Mouse (Mus musculus) forelimb bud, embryonic 11.5 days (tissue): ENCODE results near the gene Zfr2.
A peak's percentile ranks its signal among the peaks of the same experiment; 100 is the strongest.

Experiments used
- DNase-seq: peaks from one replicate; pipeline ENCODE4 v3.0.0-alpha.2; 2012; ENCODE audit warnings: low read depth, low spot score

Gene Zfr2

DNA sequence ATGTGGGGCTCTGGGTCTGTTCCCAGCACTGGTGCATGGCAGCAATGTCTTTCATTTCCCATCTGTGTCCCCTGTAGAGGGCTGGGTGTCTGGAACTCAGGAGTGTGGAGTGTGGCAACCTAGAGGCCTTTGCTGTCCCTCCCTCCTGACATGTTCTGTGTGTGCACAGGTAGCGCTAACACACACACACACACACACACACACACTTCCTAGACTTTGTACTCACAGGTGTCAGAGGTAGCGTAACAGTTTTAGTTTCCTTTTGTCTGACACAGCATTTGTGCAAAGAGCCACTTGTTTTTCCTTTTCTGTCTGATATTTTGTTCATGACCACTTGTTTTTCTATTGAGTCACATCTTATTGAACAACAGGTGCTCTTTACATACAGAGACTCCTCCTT, 14.8 kb downstream of the Zfr2 start:
- no peak for DNase-seq

DNA sequence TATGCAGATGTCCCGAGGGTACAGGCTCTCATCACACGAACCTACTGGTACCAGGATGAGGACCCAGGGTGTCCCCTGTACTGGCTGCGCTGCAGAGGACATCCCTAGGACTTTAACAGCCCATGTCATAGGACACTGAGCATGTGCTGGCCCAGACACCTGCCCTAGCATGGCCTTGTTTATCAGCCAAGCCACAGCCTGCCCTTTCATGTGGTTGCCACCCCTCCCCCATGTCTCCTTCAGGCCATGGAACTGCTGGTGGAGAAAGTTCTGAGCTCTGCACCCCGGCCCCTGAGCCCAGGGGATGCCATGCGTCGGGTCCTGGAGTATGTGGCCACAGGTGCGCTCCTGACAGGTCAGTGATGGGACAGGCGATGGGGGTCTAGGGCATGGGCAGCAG, 16.5 kb downstream of the Zfr2 start:
- DNase-seq = no peak

DNA sequence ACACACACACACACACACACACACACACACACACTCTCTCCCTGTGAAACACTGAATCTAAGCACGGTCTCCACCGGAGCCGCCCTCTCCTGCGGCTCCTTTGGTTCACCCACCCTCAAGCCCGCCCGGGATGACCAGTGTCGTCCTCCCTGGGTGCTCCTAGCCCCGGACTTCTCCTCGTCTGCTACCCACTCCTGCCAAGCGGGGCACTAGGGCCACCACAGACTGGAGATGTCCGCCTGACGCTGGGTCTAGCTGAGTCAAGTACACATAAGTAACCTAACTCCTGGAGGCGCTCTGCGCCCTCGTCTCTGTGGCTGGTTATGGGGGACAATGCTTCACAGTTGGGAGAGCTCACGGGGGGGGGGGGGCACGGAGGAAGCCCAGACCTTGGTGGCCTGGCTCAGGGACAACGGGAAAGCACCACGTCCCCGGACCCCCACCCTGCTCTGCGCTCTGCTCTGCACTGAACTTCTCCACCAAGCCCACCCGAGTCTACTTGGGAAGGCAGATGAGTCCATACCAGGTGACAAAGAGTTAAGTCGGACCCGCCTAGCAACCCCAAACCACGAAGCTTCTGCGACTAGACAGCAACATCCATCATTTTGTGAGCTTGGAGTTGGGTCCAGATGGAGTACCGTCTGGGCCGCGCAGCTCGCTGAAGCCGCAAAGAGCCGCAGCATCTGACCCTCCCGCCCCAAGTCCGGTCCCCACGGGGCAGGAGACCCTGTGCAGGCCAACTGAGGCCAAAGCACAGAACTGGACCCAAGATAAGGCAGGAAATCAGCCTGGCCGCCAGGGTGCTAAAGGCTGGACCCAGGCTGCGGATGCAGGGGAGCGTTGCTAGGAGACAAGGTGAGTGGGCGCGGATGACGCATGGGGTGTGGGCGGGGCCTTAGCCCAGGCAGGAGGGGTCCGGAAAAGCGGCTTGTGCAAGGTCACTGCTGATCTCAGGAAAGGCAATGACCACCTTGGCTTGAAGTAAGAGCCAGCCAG, 19.8 kb downstream of the Zfr2 start, which contains the start of gene Matk:
TSS of gene Matk (plus strand) at position 512 of the 996 bp plus-strand sequence.
- DNase-seq = peak; percentile 64

DNA sequence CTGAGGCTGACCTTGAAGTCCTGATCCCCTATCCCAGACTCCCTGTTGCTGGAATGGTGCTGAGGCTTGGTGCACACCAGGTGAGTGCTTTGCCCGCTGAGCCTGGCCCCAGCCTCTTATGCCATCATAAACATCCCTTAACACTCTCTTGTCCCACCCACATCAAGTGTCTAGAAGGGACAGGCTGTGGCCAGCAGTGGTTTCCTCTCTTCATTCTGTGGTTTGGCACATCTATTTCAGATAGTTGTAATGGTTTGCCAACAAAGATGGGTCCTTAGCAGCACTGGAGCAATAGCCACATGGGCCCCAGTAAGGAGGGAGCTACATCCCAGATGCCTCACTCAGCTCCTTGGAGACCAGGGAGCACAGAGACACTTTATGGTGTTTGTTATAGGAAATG, 21.9 kb downstream of the Zfr2 start:
- no peak for DNase-seq

DNA sequence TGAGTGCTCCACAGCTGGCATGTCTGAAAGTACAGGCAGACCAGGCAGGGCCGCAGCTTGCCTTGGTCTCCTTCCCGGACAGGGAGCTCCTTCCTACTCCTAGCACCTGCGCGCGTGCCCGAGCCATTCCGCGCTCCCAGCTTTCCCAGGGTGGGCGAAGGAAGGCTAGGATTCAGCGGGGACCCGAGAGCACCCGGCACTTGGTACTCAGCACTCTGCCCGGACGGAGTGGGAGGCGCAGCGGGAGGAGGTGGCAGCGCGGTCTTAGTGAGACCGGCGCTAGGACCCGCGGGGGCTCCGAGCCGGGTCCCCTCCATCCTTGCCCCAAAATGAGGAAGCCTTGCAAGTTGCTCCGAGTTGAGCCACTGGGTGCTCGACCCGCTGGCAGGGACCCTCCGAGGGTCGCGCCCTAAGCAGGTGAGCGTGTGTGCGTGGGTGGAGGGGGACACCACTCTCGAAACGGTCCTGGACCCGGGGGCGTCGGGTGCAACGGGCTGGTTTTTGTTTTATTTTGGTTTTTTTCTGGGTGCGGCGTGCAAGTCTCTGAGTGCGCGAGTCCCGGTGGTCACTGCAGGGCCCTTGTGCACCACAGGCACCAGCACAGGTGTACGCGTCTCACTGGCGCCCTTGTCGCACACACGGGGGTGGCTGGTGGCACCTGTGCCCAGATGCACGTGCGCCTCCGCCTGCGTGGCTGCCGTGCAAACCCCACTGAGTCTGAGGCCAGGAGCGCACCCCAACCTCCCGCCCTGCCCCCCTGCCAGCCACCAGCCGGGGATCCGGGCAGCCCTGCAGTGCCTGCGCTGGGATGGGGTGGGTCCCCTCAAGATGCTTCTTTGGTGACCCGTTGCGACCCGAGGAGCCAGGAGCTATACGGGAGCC, 24.4 kb downstream of the Zfr2 start:
- no peak for DNase-seq

DNA sequence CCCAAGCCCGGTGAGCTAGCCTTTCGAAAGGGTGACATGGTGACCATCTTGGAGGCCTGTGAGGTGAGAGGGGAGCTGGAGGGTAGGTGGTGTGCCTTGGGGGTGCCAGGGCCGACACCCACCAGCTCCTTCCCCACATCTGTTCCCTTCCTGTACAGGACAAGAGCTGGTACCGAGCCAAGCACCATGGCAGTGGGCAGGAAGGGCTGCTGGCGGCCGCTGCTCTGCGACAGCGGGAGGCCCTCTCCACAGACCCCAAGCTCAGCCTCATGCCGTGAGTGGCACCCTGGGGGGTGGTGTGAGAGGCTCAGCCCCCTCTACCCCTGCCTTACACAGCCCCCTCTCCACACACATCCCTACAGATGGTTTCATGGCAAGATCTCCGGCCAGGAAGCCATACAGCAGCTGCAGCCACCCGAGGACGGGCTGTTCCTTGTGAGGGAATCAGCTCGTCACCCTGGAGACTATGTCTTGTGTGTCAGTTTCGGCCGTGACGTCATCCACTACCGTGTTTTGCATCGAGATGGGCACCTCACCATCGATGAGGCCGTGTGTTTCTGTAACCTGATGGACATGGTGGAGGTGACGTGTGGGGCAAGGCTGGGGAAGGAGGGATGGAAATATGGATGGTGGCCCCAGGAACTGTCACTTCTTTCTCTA, 26.4 kb downstream of the Zfr2 start:
- DNase-seq = no peak

DNA sequence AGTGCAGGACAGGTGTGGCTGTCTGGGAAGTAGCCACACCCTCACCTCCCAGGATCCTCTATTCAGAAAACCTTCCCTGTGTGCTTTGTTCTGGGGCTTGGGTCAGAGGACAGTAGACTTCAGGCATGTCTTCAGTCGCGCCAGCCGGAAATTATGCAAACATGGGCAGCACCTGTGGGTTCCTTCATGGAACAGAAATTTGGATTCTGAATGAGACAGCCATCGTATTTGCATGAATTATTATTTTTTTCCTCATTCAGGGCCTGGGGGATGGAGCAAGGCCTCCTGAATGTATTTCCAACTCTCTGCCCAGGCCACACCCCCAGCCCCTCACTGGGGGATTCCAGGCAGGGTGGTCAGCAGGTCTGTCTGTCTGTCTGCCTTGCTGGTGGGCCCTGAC, 28.1 kb downstream of the Zfr2 start:
- DNase-seq = no peak

DNA sequence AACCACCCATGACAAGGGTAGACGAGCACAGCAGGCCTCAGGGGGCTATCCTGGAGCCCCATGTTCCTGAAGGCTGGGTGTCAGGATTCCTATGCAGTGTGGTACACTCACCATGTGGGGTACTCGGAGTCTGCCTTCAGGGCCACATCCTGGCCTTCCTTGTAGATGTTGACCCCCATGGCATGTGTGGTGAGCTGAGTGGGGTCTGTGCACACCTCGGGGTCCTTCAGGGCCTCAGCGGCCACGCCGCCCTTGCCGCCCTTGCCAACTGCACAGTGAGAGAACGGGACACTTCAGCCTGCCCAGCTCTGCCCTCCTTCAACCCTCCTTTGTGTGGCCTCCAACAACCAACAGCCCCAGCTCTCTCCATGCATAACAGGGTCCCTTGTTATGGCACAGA, 32.6 kb downstream of the Zfr2 start:
- DNase-seq = no peak

DNA sequence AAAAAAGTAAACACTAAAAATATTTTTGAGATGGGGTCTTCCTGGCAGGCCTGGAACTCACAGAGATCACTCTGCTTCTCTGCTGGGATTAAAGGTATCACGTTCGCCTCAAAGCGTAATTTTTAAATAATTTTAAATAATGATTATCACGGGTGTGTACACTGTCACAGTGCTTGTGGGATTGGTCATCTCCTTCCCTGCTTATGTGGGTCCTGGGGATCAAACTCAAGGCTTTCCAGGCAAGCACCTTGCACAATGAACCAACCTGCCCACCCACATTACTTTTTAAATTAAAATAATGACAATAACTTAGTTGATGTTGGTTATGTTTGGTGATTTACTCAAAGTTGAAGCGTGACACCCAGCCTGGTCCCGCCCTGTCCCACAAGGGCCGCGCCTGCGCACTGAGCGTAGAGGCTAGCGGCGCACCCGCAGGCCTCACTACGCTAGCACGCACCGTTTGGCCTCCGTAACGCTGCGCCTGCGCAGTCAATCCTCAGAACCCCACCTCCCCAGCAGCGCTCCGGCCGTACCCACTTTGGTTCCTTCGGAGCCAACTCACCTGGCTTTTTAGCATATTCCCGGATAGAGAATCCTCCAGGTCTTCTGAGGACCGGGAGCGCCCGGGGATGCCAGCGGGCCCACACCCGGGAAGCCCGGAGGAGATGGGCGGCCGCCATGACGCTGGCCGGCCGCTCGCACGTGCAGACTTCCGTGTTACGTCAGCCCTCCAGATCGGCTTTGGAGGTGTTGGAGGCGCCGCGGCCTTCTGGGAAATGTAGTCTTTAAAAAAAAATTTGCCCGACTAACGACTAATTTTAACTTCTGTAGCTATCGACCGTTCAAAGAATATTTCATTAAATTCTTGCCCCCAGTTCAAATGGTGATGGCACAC, 33.5 kb downstream of the Zfr2 start, which contains the start of the genes Mrpl54 and Apba3:
TSS of gene Mrpl54 (minus strand) at position 724 of the 895 bp plus-strand sequence.
TSS of gene Apba3 (plus strand) at position 750 of the 895 bp plus-strand sequence.
- peak; percentile 94 for DNase-seq

DNA sequence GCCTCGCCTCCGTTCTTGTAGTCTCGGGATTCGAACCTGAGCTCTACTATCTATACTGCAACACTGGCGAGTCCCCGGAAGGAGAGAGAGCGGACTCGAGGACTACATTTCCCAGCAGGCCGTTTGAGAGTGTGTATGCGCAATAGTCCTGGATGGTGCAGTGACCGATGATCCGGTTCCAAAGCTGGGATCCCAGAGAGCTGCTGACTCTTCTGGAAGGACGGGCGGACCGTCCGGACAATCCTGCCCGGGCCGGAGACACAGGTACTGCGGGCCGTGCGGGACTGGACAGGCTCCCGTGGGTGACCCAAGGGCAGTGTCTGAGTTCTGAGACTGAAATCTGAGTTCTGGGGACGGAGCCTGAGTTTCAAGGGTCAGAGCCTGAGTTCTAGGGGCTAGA, 35.1 kb downstream of the Zfr2 start:
- peak; percentile 83 for DNase-seq

DNA sequence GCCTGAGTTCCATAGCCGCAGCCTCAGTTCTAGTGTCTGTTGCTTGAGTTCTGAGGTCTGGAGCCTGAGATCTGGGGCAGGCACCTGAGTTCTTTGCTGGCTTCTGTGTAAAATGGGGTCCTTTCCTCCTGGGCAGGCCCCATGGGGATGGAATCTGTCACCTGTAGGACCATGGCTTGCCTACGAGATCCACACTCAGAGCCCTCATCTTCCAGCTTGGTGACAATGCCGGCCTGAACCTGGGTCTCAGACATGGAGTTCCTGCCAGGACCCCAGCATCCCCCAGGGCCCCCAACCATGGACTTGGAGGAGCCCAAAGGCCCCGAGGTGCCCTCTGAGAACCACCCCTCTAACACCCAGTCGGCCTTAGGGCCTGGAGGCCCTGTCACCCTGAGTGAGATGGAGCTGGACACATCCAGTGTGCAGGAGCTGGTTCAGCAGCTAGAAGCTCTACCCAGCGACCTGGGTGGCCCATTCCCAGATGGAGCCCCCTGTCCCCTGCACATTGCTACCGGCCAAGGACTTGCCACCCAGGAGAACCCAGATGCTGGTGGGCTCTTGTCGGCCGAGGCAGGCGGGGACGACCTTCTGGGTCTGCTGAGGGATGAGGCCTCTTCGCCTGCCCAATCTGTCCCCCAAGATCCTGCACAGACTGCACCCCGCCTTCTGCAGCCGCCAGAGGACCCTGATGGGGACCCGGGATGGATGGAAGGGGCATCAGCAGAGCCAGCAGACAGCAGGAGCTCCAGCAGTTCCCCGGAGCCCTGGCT, 35.9 kb downstream of the Zfr2 start:
- DNase-seq = no peak

DNA sequence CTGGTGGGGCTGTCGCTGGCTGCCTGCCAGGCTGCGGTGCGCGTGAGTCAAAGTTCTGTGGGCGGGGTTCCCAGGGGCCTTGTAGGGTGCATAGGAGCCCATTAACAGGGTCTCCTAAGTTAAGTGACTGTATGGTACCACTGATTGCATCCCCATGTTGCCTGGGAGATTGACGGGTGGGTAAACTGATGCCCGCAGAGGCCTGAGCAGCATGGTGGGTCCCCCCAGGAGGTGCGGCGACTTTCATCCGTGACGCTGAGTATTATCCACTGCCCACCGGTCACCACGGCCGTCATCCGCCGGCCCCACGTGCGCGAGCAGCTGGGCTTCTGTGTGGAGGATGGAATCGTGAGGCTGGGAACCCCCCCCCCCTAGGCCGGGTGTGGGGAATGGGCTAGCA, 39.4 kb downstream of the Zfr2 start:
- no peak for DNase-seq

DNA sequence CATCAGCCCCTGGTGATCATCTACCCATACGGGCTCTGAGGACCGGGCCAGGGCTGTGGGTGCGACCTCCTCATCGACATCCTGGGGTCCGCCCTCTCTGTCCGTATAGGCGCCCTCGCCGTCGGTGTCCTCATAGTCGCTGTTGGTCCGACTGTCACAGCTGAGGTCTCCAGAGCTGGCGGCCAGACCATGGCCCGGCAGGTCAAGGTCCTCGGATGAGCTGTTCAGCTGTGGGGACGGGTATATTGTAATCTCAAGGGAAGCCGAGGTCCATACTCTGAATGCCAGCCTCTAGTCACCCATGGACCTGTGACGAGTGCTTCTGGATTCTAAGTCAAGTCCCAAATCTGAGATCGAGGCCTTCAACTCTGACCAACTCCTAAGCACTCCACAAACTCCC, 40.9 kb downstream of the Zfr2 start:
- no peak for DNase-seq

DNA sequence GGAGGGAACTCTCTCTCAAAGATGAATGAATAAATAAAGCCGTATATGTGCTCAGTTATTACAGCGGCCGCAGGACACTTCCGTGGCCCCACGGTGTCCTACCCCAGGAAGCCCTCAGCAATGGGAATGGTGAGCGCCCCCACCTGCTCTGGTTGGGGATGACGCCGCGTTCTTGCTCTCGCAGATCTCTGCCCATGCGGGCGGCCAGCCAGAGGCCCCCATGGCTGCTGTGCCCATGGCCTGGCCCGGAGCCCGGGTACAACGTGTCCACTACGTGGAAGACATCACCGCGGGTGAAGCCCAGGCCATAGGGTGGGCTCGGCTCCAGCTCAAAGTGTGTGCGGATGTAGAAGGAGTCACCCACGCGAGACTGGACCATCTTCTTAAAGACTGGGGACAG, 44.7 kb downstream of the Zfr2 start:
- no peak for DNase-seq

DNA sequence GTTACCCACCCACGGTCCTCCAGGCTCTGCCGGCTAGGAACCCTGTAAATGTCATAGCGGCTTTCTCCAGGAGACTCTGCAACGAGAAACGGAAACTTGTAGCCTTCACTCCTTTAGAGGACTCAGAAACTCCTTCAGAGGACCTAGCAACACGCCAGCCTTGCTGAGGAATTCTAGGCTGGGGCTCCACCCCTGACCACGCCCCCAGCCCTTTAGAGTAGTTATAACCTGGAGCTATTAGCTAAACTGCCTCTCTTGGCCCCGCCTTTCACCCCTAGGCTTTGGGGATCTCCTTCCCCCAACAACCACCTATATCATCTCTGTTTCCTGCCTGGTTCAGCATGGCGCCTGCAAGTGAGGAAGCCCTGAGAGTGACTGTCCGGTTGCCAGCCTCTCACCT, 46.5 kb downstream of the Zfr2 start:
- DNase-seq = no peak

DNA sequence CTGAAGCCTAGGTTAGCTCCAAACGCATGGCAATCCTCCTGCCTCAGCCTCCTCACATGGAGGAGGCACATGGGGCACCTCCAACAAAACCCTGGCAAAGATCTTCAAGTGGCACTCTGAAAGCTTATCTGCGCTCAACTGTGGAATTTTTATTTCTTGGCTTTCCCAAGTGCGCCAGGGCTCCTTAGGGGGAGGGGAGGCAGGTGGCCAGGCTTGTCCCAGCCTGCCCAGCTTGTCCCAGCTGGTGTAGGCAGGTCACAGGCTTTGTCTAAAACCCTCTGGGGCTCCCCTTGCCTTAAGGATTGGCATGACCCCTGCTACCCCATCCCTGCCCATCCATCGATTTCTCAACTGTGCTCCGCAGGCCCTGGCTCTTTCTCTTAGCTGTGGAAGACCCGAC, 51.2 kb downstream of the Zfr2 start:
- no peak for DNase-seq

DNA sequence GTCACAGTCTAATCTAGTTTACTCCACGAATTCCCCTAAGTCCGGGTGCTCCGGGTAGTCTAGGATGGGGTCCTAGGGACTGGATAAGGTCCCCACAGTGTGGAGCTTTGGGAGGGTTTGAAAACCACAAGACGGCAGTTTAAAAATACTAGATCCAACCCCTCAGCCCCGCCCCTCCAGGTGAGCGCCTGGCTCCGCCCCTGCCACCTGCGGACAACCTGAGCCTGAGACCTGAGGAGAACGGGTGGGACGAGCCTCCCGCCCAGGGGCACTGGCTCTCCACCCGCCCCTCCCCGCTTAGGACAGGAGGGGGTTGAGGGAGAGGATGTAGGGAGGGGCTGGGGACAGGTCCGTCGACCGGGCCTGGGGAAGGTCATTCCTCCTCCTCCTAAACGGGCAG, 51.8 kb downstream of the Zfr2 start:
- DNase-seq = no peak

DNA sequence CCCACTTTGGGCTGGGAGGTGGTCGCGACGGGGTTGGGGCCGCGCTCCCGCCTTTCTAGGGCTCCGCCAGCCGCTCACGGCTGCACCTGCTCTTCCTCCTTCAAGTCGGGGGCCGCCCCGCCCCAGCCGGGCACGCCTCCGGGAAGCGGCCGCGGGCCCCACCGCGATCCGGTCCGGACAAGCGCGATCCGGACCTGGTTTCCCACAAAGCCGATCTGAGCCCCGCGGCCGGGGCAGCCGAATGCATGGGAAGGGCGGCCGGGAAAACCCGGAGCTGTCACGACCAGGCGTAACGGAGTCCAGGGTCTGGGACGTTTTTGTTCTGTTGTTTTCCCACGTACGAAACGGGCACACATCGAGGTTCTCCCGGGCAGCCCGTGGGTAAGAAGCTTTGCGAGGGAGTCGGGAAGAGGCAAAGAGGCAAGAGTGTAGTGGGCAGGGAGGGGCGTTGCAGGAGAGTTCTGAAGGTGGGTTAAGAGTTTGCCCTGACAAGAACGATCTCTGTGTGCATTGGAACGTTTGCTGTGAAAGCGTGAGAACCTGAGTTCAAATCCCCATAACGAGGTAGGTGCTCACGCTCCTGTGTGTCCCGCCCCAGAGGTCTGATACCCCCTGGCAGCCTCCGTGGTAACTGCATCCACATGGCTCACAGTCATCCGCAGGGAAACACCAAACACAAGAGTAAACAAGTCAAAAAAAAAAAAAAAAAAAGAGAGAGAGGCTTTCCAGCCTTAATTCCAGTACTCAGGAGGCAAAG, 52.9 kb downstream of the Zfr2 start:
- peak; percentile 89 for DNase-seq

DNA sequence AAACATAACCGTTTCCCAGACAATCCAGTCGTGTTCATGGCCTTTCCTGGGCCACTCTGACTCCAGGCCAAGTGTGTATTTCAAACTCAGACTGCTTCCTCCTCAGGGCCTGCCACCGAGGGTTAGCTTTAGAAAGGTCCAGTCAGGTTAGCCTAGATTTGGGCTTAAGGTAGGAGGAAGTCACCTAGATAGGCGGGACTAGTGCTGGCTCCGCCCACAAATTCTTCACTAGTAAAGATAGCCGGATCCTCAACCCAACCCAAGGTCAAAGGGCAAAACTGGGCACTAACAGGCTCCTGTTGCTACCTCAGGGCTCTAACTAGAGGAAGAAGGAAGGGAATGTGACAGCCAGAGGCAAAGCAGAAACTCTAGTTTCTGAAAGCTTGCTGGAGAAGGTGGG, 53.6 kb downstream of the Zfr2 start:
- DNase-seq = no peak
